Mouse (Mus musculus) cerebellum, adult 2 months (tissue): ENCODE data around the gene Ide. TPM values are rescaled to one million over a fixed set of nuclear protein-coding genes. Genes with fewer than 3 reads are reported as not detected.

Experiments
- DNase-seq, 2 experiments: peaks; one replicate each; pipeline ENCODE4 v3.0.0; 2021
- H3K27ac ChIP-seq: fragments of 200-500 bp; 2 replicates; pipeline ENCODE4 v1.5.1; 2012; ENCODE audit warnings: low read length, control low read depth, inconsistent platforms; ENCODE audit not compliant: insufficient read depth
- H3K27me3 ChIP-seq: fragments of 200-500 bp; 2 replicates; pipeline ENCODE4 v1.6.1; 2012; ENCODE audit warnings: inconsistent platforms, mild to moderate bottlenecking, low read length, moderate library complexity; ENCODE audit not compliant: control insufficient read depth, insufficient read depth
- H3K4me1 ChIP-seq: fragments of 200-500 bp; 2 replicates; pipeline ENCODE4 v1.6.1; 2011; ENCODE audit warnings: low read length; ENCODE audit not compliant: control insufficient read depth, insufficient read depth
- H3K4me3 ChIP-seq: fragments of 200-500 bp; replicated peaks from 2 replicates; pipeline ENCODE3; 2011; ENCODE audit warnings: mild to moderate bottlenecking, low read depth, low read length, control low read depth; ENCODE audit not compliant: insufficient read depth
- CTCF ChIP-seq: fragments of 200-500 bp; IDR thresholded peaks from 2 replicates; pipeline ENCODE4 v1.5.1; 2011; ENCODE audit warnings: low read depth, mild to moderate bottlenecking, control low read depth, low read length, moderate library complexity, borderline replicate concordance; ENCODE audit not compliant: insufficient read depth
- POLR2A ChIP-seq: fragments of 200-500 bp; IDR thresholded peaks from 2 replicates; pipeline ENCODE4 v1.6.1; 2011; ENCODE audit warnings: low read length, control low read depth, borderline replicate concordance; ENCODE audit not compliant: insufficient read depth
- WGBS: fragments of 180-500 bp; shearing (Covaris S2); methylation state at CpG from one replicate; pipeline ENCODE4 v1.1.7; 2018; 5-methylcytosine and 5-hydroxymethylcytosine counted together
- polyA plus RNA-seq: library from polyadenylated mRNA; depleted of rRNA; stranded (reverse); fragments of >200 nt; gene quantifications from 2 replicates; pipeline ENCODE4 v1.2.3, GENCODE M21; 2012

Ide gene
- polyA plus RNA-seq, 1 experiment, result 33.7 TPM

GRCm38 (mm10) chr19:37370356-37370755, 32.7 kb upstream of the Ide start:
- 91% methylated on average over 5 of the region's 5 CpGs for WGBS
- no peak for DNase-seq
- Histone ChIP-seq H3K27ac (no peak overlapping the region), H3K27me3 (no peaks in the 10 kb centered on the region), H3K4me1 (no peaks in the 10 kb centered on the region), H3K4me3 (no peak overlapping the region)
- TF ChIP-seq POLR2A (no peak), CTCF (no peak)

DNA sequence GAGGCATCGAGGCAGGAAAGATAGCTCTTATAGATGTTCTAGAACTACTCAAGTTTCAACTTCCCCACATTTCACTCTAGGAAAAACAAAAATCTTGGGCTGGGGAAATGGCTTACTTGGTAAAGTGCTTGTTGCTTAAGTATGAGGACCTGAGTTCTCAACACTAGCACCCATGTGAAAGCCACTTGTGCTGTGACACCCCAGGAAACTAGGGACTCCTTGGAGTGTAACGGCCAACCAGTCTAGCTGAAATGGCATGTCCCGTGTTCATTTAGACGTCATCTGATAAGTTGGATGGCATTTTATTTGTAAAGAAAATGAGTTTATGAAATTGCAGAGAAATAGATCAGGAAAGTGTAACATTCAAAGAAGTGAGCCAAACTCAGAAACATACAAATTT, 32.3 kb upstream of the Ide start:
- H3K4me1 ChIP-seq, result no peaks in the 10 kb centered on the region
- H3K4me3 ChIP-seq, result no peak overlapping the region
- H3K27ac ChIP-seq, result no peak overlapping the region
- TF ChIP-seq CTCF (no peak), POLR2A (no peak)
- no peaks in the 10 kb centered on the region for H3K27me3 ChIP-seq
- no peak for DNase-seq
- 88% methylated on average over 4 of the region's 4 CpGs for WGBS

- TF ChIP-seq POLR2A, result no peak
- TF ChIP-seq CTCF, result no peak
Observed at GRCm38 (mm10) chr19:37368990-37369389, 31.3 kb upstream of the Ide start.

DNA sequence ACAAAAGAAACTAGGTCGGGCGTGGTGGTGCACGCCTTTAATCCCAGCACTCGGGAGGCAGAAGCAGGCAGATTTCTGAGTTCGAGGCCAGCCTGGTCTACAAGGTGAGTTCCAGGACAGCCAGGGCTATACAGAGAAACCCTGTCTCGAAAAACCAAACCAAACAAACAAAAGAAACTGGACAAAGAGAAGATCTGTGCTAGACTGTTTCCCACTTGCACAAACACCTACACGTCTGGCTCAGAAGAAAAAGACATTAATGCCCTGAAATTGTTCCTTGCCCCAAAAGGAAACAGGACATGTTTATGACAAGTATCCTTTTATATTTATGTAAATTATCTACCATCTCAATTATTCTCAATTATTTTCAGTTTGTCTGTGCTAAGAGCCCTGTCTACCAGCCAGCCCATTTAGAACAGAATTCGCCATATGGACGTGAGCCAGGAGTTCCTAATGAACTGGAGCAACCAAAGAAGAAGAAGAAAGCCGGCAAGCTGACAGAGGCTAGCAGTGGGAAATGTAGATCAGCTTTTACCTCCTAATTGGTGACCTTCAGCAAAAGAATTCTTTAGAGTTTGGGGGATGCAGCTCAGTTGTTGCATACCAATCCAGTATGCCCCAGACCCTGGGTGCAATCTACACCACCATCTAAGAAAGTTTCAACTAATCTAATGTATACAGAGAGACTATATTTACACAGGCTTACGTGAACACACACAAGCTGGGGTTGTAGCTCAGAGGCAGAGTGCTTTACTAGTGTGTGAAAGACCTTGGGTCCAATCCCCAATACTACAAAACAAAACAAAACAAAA, 25.7 kb upstream of the Ide start:
- H3K27me3 ChIP-seq, result no peaks in the 10 kb centered on the region
- DNase-seq, result no peak
- no peak overlapping the region for H3K4me3 ChIP-seq
- H3K4me1 ChIP-seq, result no peaks in the 10 kb centered on the region
- WGBS, result 75% methylated on average over 11 of the region's 11 CpGs
- H3K27ac ChIP-seq, result no peak overlapping the region
- no peak for TF ChIP-seq POLR2A
- no peak for TF ChIP-seq CTCF

More at GRCm38 (mm10) chr19:37368990-37369389, 31.3 kb upstream of the Ide start:
- DNase-seq, result no peak
- no peak overlapping the region for H3K27ac ChIP-seq
- H3K4me3 ChIP-seq, result no peak overlapping the region
- no peaks in the 10 kb centered on the region for H3K27me3 ChIP-seq
- no peaks in the 10 kb centered on the region for H3K4me1 ChIP-seq
- WGBS, result 73% methylated on average over 1 of the region's 1 CpGs

GRCm38 (mm10) chr19:37362545-37362944, 24.9 kb upstream of the Ide start:
- Histone ChIP-seq H3K4me1 (no peaks in the 10 kb centered on the region), H3K27ac (no peak overlapping the region), H3K27me3 (no peaks in the 10 kb centered on the region), H3K4me3 (no peak overlapping the region)
- 47% methylated on average over 5 of the region's 5 CpGs for WGBS
- DNase-seq, result no peak
- TF ChIP-seq POLR2A (no peak), CTCF (no peak)

DNA sequence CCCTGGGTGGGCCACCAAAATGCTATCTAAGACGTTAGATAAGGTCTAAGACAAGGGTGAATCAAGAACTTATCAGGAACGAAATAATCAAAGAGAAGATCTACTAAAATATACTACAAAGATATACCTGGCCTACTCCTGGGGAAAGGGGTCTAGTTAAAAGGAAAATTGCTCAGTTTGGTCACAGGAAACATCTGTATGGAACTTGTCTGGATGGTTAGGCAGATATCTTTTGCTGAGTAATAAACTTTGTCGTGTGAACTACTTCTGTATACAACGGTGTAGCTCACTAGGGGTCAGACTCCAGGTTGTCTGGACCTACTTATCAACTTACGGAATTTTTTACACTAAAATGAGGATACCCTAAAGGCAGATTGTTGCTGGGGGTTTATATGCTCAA, 22.4 kb upstream of the Ide start:
- Histone ChIP-seq H3K27me3 (no peaks in the 10 kb centered on the region), H3K27ac (no peak overlapping the region), H3K4me3 (no peak overlapping the region), H3K4me1 (no peaks in the 10 kb centered on the region)
- no peak for DNase-seq
- TF ChIP-seq CTCF (no peak), POLR2A (no peak)
- WGBS, result 76% methylated on average over 5 of the region's 5 CpGs

- H3K4me1 ChIP-seq, result no peaks in the 10 kb centered on the region
- no peak overlapping the region for H3K4me3 ChIP-seq
- H3K27ac ChIP-seq, result no peak overlapping the region
- TF ChIP-seq CTCF, result no peak
- no peak for TF ChIP-seq POLR2A
- DNase-seq, result no peak
- H3K27me3 ChIP-seq, result no peaks in the 10 kb centered on the region
- 96% methylated on average over 6 of the region's 6 CpGs for WGBS
Observed at GRCm38 (mm10) chr19:37353331-37353730, 15.7 kb upstream of the Ide start.

- TF ChIP-seq CTCF (no peak), POLR2A (no peak)
- 96% methylated on average over 3 of the region's 3 CpGs for WGBS
- no peaks in the 10 kb centered on the region for H3K4me1 ChIP-seq
- no peak for DNase-seq
- no peak overlapping the region for H3K27ac ChIP-seq
- no peaks in the 10 kb centered on the region for H3K27me3 ChIP-seq
- no peak overlapping the region for H3K4me3 ChIP-seq
Observed at GRCm38 (mm10) chr19:37352756-37353155, 15.1 kb upstream of the Ide start.
